Mouse (Mus musculus) C2C12 (cell line): ENCODE data around the gene Cyp24a1.
A peak's percentile ranks its signal among the peaks of the same experiment; 100 is the strongest.

Experiments used
- CEBPB ChIP-seq: IDR thresholded peaks from one replicate; pipeline ENCODE4 v1.6.1; 2011; ENCODE audit warnings: low read depth, mild to moderate bottlenecking, control low read depth, moderate library complexity
- CTCF ChIP-seq: IDR thresholded peaks from one replicate; pipeline ENCODE4 v1.5.1; 2011; ENCODE audit not compliant: control insufficient read depth, insufficient read depth, insufficient read length
- FOSL1 ChIP-seq: IDR thresholded peaks from one replicate; pipeline ENCODE4 v1.8.0; 2011; ENCODE audit warnings: mild to moderate bottlenecking, low read length; ENCODE audit not compliant: poor library complexity, insufficient read depth, severe bottlenecking
- MAX ChIP-seq: IDR thresholded peaks from one replicate; pipeline ENCODE4 v1.6.1; 2011; ENCODE audit warnings: mild to moderate bottlenecking, control low read depth
- MYOD1 ChIP-seq: IDR thresholded peaks from one replicate; pipeline ENCODE4 v1.6.1; 2011; ENCODE audit warnings: low read depth; ENCODE audit not compliant: control insufficient read depth, insufficient read length
- MYOG ChIP-seq: IDR thresholded peaks from one replicate; pipeline ENCODE4 v1.6.1; 2011; ENCODE audit not compliant: control insufficient read depth, insufficient read length; ENCODE audit errors: extremely low read depth
- USF1 ChIP-seq: IDR thresholded peaks from one replicate; pipeline ENCODE4 v1.6.1; 2011; ENCODE audit warnings: low read depth, mild to moderate bottlenecking, control low read depth, moderate library complexity

DNA sequence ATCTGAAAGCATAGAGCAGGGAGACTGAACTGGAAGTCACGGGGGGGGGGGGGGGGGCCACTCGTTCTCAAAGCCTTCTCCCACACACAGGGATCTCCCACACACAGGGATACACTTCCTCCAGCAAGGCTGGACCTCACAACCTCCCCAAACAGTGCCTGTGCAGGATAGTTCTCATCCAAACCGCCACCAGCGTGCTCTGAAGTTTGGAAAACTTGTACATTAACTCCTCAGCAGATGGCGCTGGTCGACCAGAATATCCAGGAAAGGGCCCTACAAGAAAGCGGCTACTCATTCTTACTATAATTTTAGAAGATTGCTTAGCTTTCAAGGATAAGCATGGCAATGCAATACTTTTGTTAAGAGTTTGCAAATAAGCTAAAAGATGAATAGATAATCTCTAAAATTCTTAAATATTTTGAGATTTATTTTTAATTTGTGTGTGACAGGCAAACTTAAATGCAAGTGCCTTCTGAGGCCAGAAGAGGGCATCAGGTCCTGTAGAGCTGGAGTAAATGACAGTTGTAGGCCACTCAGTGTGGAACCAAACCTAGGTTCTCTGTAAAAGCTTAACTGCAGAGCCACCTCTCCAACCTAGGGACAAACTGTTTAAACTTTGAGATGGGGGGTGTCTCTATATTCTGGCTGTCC lies 23.5 kb upstream of the Cyp24a1 start:
- TF ChIP-seq CEBPB (no peak), MAX (no peak), CTCF (peak; percentile 25), USF1 (no peak), MYOG (no peak), MYOD1 (no peak), FOSL1 (no peak)
